Mouse (Mus musculus) brain, embryonic 14.5 days (tissue): ENCODE measurements at regions not wholly inside any gene's neighbourhood (a gene's known extent, or its start where the extent isn't known, plus 50 kb on each side); places are given as distances from the start of the nearest gene placed in this dataset.

Experiments
- DNase-seq: peaks from one replicate; pipeline ENCODE4 v3.0.0-alpha.2; 2011; ENCODE audit warnings: low read depth
- CTCF ChIP-seq: fragments of 200-500 bp; IDR thresholded peaks from 2 replicates; pipeline ENCODE4 v1.5.1; 2012; ENCODE audit warnings: inconsistent platforms, mild to moderate bottlenecking, moderate library complexity, borderline replicate concordance; ENCODE audit not compliant: insufficient read depth, insufficient read length; ENCODE audit errors: extremely low read depth
- POLR2A ChIP-seq: fragments of 200-500 bp; IDR thresholded peaks from 2 replicates; pipeline ENCODE4 v1.6.1; 2012; ENCODE audit warnings: mild to moderate bottlenecking, inconsistent platforms, borderline replicate concordance; ENCODE audit not compliant: poor library complexity, insufficient read depth, insufficient read length, severe bottlenecking; ENCODE audit errors: extremely low read depth

DNA sequence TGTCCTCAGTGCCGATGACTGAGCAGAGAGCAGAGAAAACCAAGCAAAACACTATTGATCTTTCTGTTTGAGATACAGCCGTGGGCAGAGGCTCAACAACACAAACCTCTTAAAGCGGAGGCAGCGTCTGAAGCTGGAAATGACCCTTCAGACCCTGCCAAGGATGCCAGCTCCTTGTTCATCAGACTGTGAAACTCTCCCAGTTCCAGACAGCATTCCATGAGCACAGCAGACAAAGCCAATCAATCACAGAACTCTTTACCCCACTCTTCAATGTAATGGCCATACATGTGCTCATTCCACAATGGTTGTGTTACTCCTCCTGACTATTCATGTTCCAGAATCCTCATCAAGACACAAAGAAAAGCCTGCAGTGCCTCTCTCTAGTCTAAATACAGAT is 73.5 kb downstream of the Tmem114 start:
- DNase-seq, result peak; percentile 22
- TF ChIP-seq CTCF (no peak), POLR2A (no peak)

DNA sequence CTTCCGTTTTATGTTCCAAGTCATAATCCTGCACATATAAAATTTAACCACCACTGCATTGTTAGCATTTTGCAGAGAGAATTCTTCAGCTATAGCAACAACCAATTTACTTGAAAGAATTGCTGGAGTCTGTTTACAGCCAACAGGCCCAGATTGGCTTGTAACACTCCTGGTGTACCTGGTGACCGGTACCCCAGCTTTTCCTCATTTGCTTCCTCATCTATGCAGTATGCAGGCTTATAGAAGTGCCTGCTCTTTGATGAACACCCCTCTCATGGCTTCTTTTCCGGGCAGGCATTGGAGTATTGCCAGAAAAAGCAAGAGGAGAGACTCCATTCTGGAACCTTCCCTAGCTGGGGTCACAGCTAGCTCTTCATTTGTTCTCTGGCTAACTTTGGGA is 75.8 kb downstream of the Tmem114 start:
- no peak for TF ChIP-seq CTCF
- TF ChIP-seq POLR2A, result no peak
- DNase-seq, result no peak

DNA sequence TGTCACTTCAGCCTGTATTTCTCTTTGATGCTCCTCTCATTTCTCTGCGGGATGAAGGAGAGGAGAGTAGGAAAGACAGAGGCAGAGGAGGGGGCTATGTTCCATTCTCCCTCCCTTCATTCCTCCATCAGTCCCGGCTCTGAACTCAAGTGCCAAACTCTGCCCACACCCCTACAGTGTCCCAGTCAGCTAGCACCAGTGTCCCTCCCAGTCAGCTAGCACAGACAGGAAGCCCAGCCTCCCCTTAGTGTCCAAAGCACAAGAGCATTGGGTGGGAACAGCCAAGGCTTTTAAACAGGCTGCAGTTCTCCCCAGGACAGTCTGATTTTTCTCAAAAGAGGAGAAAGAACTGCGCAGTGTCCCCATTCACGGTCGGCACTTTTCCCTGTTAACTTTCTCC is 76.3 kb downstream of the Tmem114 start:
- no peak for TF ChIP-seq CTCF
- no peak for TF ChIP-seq POLR2A
- no peak for DNase-seq

- TF ChIP-seq CTCF (no peak), POLR2A (no peak)
- no peak for DNase-seq
Measured at GRCm38 (mm10) chr16:8345216-8345615, 79.7 kb downstream of the Tmem114 start.

DNA sequence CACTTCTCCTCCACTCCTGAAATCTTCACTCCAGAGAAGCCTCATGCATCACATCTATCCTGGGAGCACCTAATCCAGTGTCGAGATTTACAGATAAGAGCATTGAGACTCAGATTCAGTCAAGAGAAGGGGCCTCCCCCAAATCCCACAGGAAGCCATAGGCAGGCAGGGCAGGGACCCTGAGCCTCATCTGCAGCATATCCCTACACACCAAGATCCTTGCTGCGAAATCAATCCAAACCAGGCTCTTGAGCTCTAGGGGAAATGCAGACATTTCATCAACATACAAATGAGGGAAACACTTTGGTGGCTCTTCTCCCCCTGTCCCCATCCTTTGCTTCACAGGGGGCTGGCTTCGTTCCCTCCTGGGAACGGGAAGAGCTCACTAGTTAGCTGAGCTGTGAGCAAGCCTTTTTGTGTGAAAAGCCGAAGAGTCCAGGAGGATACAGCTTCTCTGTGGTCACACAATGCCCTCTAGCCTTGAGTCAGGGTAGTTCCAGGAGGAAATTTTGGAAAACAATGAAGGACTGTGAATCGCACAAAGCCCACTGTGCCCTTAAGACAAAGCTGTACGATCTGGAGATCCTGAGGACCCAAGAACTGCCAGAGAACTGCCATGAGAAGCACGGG is 91.7 kb downstream of the Tmem114 start:
- peak; percentile 84 for DNase-seq
- TF ChIP-seq POLR2A, result no peak
- TF ChIP-seq CTCF, result peak; percentile 69; the same call in 1 of the 2 replicates

DNA sequence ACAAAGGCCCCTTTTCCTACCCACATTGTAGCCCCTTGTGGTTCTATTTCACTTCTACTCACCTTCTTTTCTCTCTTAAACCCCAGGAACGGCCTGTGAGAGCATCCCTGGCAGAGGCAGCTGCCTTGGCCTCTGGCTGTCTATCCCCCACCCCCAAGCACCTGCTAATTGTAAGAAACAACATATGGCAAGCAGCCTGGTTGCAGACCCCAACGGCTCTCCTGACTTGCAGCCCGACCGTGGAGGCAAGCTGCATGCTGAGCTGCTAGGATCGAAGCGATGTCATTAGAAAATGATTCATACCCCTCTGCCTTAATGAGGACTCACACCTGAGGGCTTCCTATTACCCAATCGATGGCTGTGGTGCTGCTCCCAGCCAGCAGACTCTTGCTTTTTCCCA is 112.9 kb downstream of the Tmem114 start:
- TF ChIP-seq CTCF (no peak), POLR2A (no peak)
- DNase-seq, result peak; percentile 68

- TF ChIP-seq POLR2A (no peak), CTCF (no peak)
- DNase-seq, result no peak
Measured at GRCm38 (mm10) chr16:8306389-8306788, 118.5 kb downstream of the Tmem114 start.
